Mouse (Mus musculus): ENCODE measurements around the gene Klk4. TPM values are rescaled to one million over a fixed set of nuclear protein-coding genes. Genes with fewer than 3 reads are reported as not detected.

The Klk4 gene
- total and polyA plus RNA-seq, 3 experiments = not detected

GRCm38 (mm10) chr7:43933440-43933839 lies 52.5 kb downstream of the Klk4 start, which contains the start of gene Klk15:
Gene Klk15 (plus strand): TSS chr7:43933740.
- Histone ChIP-seq H3K27me3 (replicated peaks) (peaks cover 42% of the 10 kb centered on the region), H3K9me3 (replicated peaks; ENCODE audit: low read length) (no peaks in the 10 kb centered on the region), H3K36me3 (replicated peaks in 1 of 2; ENCODE audit: control insufficient read depth in 1 of 2, insufficient read depth in 1 of 2, low read length in 1 of 2) (no peaks in the 10 kb centered on the region), H3K27ac (ENCODE audit: insufficient read depth, low read depth) (no peak within 1 kb of the TSS), H3K4me1 (ENCODE audit: control insufficient read depth in 1 of 2, insufficient read depth in 2 of 2) (no peaks in the 10 kb centered on the region), H3K4me2 (ENCODE audit: insufficient read depth, low read depth, poor library complexity, severe bottlenecking) (no peak within 1 kb of the TSS), H3K79me2 (replicated peaks; ENCODE audit: control insufficient read depth, extremely low read depth, insufficient read depth, poor library complexity, severe bottlenecking) (no peaks in the 10 kb centered on the region), H3K4me3 (replicated peaks in 1 of 3; ENCODE audit: low read depth in 2 of 3, low read length in 2 of 3, poor library complexity in 1 of 3) (no peak within 1 kb of the TSS), H3K9ac (ENCODE audit: insufficient read depth, low read depth) (no peak within 1 kb of the TSS)
- in situ Hi-C loops (cut with MboI; ENCODE audit: low pct_ligation_motif_present, low pct_unique_long_range_greater_than_20kb, low sequenced_read_pairs) = loop anchor here (10.0 kb wide), 1 partner anchor 291 kb away; the partner anchor contains the start of gene Klk1
- no peak for DNase-seq (ENCODE audit: extremely low read depth)
- TF ChIP-seq GABPA (IDR thresholded peaks at IDR 0.05; ENCODE audit: insufficient replicate concordance, low read depth, low read length) (no peak), POLR2A (IDR thresholded peaks at IDR 0.05; ENCODE audit: low read depth, low read length) (no peak), NELFE (IDR thresholded peaks at IDR 0.05; ENCODE audit: low read depth, low read length) (no peak), ZKSCAN1 (IDR thresholded peaks at IDR 0.05; ENCODE audit: borderline replicate concordance, low read depth, low read length) (no peak), ETS1 (conservative IDR thresholded peaks at IDR 0.05; ENCODE audit: low read depth, low read length) (no peak), MXI1 (IDR thresholded peaks at IDR 0.05; ENCODE audit: low read depth, low read length) (no peak), ZC3H11A (IDR thresholded peaks at IDR 0.05; ENCODE audit: low read depth, low read length) (no peak), MAX (IDR thresholded peaks at IDR 0.05; ENCODE audit: low read length) (no peak), EP300 (IDR thresholded peaks at IDR 0.05; ENCODE audit: low read length) (no peak), USF1 (IDR thresholded peaks at IDR 0.05; ENCODE audit: low read depth, low read length) (no peak), POLR2AphosphoS2 (IDR thresholded peaks at IDR 0.05; ENCODE audit: low read depth, low read length) (no peak), ELF1 (IDR thresholded peaks at IDR 0.05; ENCODE audit: low read depth, low read length) (no peak), ZNF384 (IDR thresholded peaks at IDR 0.05; ENCODE audit: low read depth, low read length) (no peak), NRF1 (IDR thresholded peaks at IDR 0.05; ENCODE audit: low read depth, low read length) (no peak), TCF12 (IDR thresholded peaks at IDR 0.05; ENCODE audit: low read depth, low read length) (no peak), TBP (conservative IDR thresholded peaks at IDR 0.05; ENCODE audit: low read depth, low read length) (no peak), MEF2A (IDR thresholded peaks at IDR 0.05; ENCODE audit: borderline replicate concordance, low read depth, low read length) (no peak), CTCF (conservative IDR thresholded peaks at IDR 0.05 in 1 of 2, IDR thresholded peaks at IDR 0.05 in 1 of 2; ENCODE audit: low read depth in 2 of 2, low read length in 2 of 2) (no peak), CHD2 (IDR thresholded peaks at IDR 0.05; ENCODE audit: low read length) (no peak), SMC3 (IDR thresholded peaks at IDR 0.05; ENCODE audit: low read depth, low read length) (no peak)
- dilution Hi-C loops (cut with MboI; ENCODE audit: extremely low pct_ligation_motif_present, extremely low pct_unique_long_range_greater_than_20kb, low sequenced_read_pairs) = no loop called here

- DNase-seq (ENCODE audit: extremely low read depth) = no peak
- dilution Hi-C loops (cut with MboI; ENCODE audit: extremely low pct_ligation_motif_present, extremely low pct_unique_long_range_greater_than_20kb, low sequenced_read_pairs) (no loop called here), in situ Hi-C loops (cut with MboI; ENCODE audit: low pct_ligation_motif_present, low pct_unique_long_range_greater_than_20kb, low sequenced_read_pairs) (loop anchor here (10.0 kb wide), 1 partner anchor 290 kb away; the partner anchor contains the start of gene Klk1)
- no peak for TF ChIP-seq KAT2A (IDR thresholded peaks at IDR 0.05; ENCODE audit: insufficient replicate concordance, low read length)
- TF ChIP-seq JUN (IDR thresholded peaks at IDR 0.05; ENCODE audit: insufficient read depth, low read depth, low read length) = no peak
- no peak for TF ChIP-seq PAX5 (IDR thresholded peaks at IDR 0.05; ENCODE audit: low read length)
- TF ChIP-seq RAD21 (IDR thresholded peaks at IDR 0.05; ENCODE audit: low read depth, low read length) = no peak
- no peak for TF ChIP-seq POLR2AphosphoS2 (IDR thresholded peaks at IDR 0.05; ENCODE audit: low read depth, low read length)
- no peak for TF ChIP-seq USF2 (conservative IDR thresholded peaks at IDR 0.05; ENCODE audit: low read depth, low read length)
- TF ChIP-seq ZMIZ1 (IDR thresholded peaks at IDR 0.05; ENCODE audit: low read depth, low read length) = no peak
- no peak for TF ChIP-seq JUND (conservative IDR thresholded peaks at IDR 0.05; ENCODE audit: low read depth, low read length)
- no peak for TF ChIP-seq ELF1 (IDR thresholded peaks at IDR 0.05; ENCODE audit: low read depth, low read length)
- TF ChIP-seq CTCF (conservative IDR thresholded peaks at IDR 0.05 in 1 of 2, IDR thresholded peaks at IDR 0.05 in 1 of 2; ENCODE audit: low read depth in 2 of 2, low read length in 2 of 2) = no peak
- no peak overlapping the region for H3K27ac ChIP-seq (ENCODE audit: insufficient read depth, low read depth)
- H3K36me3 ChIP-seq (replicated peaks in 1 of 2; ENCODE audit: control insufficient read depth in 1 of 2, insufficient read depth in 1 of 2, low read length in 1 of 2) = no peaks in the 10 kb centered on the region
- H3K4me2 ChIP-seq (ENCODE audit: insufficient read depth, low read depth, poor library complexity, severe bottlenecking) = no peak overlapping the region
- peaks cover 45% of the 10 kb centered on the region for H3K27me3 ChIP-seq (replicated peaks)
- no peak overlapping the region for H3K9ac ChIP-seq (ENCODE audit: insufficient read depth, low read depth)
- no peak overlapping the region for H3K4me3 ChIP-seq (replicated peaks in 1 of 3; ENCODE audit: low read depth in 2 of 3, low read length in 2 of 3, poor library complexity in 1 of 3)
- no peaks in the 10 kb centered on the region for H3K79me2 ChIP-seq (replicated peaks; ENCODE audit: control insufficient read depth, extremely low read depth, insufficient read depth, poor library complexity, severe bottlenecking)
- H3K4me1 ChIP-seq (ENCODE audit: control insufficient read depth in 1 of 2, insufficient read depth in 2 of 2) = no peaks in the 10 kb centered on the region
- H3K9me3 ChIP-seq (replicated peaks; ENCODE audit: low read length) = no peaks in the 10 kb centered on the region
Observed at GRCm38 (mm10) chr7:43934747-43935146, 53.8 kb downstream of the Klk4 start.
